Mouse (Mus musculus) embryonic facial prominence, embryonic 11.5 days (tissue): ENCODE data around the gene Limch1. TPM values are rescaled to one million over a fixed set of nuclear protein-coding genes. Genes with fewer than 3 reads are reported as not detected.

Experiments
- ATAC-seq: fragments of 200-750 bp; cut with Nextera tagmentation; replicated peaks from 2 replicates; pipeline ENCODE4 v1.8.0; 2017; ENCODE audit warnings: low read depth; ENCODE audit not compliant: insufficient number of reproducible peaks, low FRiP score, low TSS enrichment
- DNase-seq: peaks from one replicate; pipeline ENCODE4 v3.0.0-alpha.2; 2015; ENCODE audit warnings: low spot score
- H3K27ac ChIP-seq: fragments of 300-500 bp; sonication (generic); replicated peaks from 2 replicates; pipeline ENCODE4 v1.5.1; 2014; ENCODE audit warnings: mild to moderate bottlenecking, low read depth, low read length, control low read depth
- H3K27me3 ChIP-seq: fragments of 300-500 bp; sonication (generic); 2 replicates; pipeline ENCODE4 v1.6.1; 2014; ENCODE audit warnings: mild to moderate bottlenecking, low read length, moderate library complexity, mixed read lengths; ENCODE audit not compliant: control insufficient read depth, insufficient read depth
- H3K36me3 ChIP-seq: fragments of 300-500 bp; sonication (generic); replicated peaks from 2 replicates; pipeline ENCODE4 v1.6.1; 2014; ENCODE audit warnings: low read depth, mild to moderate bottlenecking, low read length, moderate library complexity, mixed read lengths; ENCODE audit not compliant: control insufficient read depth, insufficient read depth
- H3K4me1 ChIP-seq: fragments of 300-500 bp; sonication (generic); 2 replicates; pipeline ENCODE4 v1.6.1; 2014; ENCODE audit warnings: low read length, mixed read lengths; ENCODE audit not compliant: control insufficient read depth, insufficient read depth
- H3K4me2 ChIP-seq: fragments of 300-500 bp; sonication (generic); 2 replicates; pipeline ENCODE4 v1.6.1; 2014; ENCODE audit warnings: low read depth, mild to moderate bottlenecking, control low read depth, low read length, moderate library complexity
- H3K4me3 ChIP-seq: fragments of 300-500 bp; sonication (generic); 2 replicates; pipeline ENCODE4 v1.5.1; 2014; ENCODE audit warnings: low read depth, low read length, control low read depth
- H3K9ac ChIP-seq: fragments of 300-500 bp; sonication (generic); replicated peaks from 2 replicates; pipeline ENCODE4 v1.6.1; 2014; ENCODE audit warnings: mild to moderate bottlenecking, control low read depth, low read length
- H3K9me3 ChIP-seq: fragments of 300-500 bp; sonication (generic); replicated peaks from 2 replicates; pipeline ENCODE4 v1.6.1; 2016; ENCODE audit warnings: mild to moderate bottlenecking, low read length, inconsistent platforms, mixed read lengths; ENCODE audit not compliant: control insufficient read depth
- WGBS: fragments of 180-500 bp; shearing (Covaris S2); extraction: QIAGEN DNeasy Blood & Tissue Kit; methylation state at CpG from one replicate; pipeline ENCODE4 v1.1.7; 2014; 5-methylcytosine and 5-hydroxymethylcytosine counted together
- polyA plus RNA-seq: library from polyadenylated mRNA; unstranded; fragments of >200 nt; fragmentation: Nextera tagmentation; extraction: Ambion mirVana; gene quantifications from 2 replicates; pipeline ENCODE4 v1.2.1, GENCODE M21; 2014

Gene Limch1
- polyA plus RNA-seq, 1 experiment from 2014 or later: 69.3 TPM

DNA sequence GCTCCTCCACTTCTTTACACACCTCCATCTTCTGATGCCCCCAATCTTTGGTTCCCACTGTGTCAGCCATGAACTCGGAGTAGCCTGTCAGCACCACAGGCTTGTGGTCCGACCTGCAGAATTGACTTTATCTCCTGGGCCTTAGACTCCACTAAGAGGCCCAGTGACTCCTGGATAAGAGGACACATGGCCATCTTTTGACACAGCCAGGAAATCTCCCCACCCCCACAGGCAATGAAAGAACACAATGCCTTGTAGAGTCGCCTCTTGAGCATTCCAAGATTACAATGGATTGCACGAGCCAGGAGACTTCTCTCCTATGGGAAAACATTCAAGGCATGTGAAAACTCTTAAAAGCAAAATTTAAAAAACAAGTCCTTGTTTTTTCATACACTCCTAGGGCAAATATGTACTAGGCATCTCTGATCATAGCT is 30.1 kb upstream of the Limch1 start:
- Histone ChIP-seq H3K36me3 (no peaks in the 10 kb centered on the region), H3K9ac (no peak overlapping the region), H3K27me3 (no peaks in the 10 kb centered on the region), H3K4me2 (no peak overlapping the region), H3K9me3 (no peaks in the 10 kb centered on the region), H3K27ac (no peak overlapping the region), H3K4me1 (peaks cover 2% of the 10 kb centered on the region; the same call in 1 of the 2 replicates), H3K4me3 (no peak overlapping the region)
- no peak for DNase-seq
- 57% methylated on average over 4 of the region's 4 CpGs for WGBS
- no peak for ATAC-seq

DNA sequence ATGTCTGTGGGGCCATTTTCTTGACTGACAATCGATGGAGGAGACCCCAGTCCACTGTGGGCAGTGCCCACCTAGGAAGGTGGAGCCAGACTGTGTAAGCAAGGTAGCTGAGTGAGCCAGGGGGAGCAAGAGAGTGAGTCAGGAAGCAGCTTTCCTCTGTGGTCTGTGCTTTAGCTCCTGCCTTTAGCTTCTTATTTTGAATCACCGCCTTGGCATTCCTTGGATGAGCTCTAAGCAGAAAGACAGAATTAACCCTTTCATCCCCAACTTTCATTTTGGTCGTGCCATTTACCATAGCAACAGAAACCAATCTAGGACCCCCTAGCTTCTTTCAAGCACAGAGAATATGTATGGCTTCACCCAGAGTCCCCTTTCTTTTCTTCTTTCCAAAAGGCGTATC is 27.7 kb upstream of the Limch1 start:
- DNase-seq: peak; percentile 37
- 46% methylated on average over 4 of the region's 4 CpGs for WGBS

DNA sequence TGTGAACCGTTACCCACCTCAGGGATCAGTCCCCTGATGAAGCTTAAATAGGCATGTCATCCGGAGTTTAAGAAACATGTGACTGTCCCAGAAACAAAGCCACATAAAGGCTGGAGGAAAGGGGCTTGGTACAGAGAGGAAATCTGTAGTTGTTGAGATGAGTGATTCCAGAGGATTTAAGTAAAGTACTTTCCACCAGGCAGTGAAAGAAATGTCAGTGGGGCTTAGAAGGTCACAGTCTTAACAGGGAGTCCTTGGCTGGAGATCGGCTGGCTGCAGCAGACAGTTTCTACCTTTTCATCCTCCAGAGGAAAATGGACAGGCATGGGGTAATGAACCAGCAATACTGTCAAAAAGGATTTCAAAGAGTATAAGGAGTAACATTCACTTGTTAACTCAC is 27.2 kb upstream of the Limch1 start:
- Histone ChIP-seq H3K9me3 (no peaks in the 10 kb centered on the region), H3K27ac (no peak overlapping the region), H3K4me3 (no peak overlapping the region), H3K4me2 (no peak overlapping the region), H3K9ac (no peak overlapping the region), H3K27me3 (no peaks in the 10 kb centered on the region), H3K36me3 (no peaks in the 10 kb centered on the region), H3K4me1 (peaks cover 2% of the 10 kb centered on the region; the same call in 1 of the 2 replicates)
- WGBS: 25% methylated on average over 3 of the region's 3 CpGs
- ATAC-seq: no peak
- no peak for DNase-seq

More for the DNA sequence above, 27.7 kb upstream of the Limch1 start:
- H3K27me3 ChIP-seq: no peaks in the 10 kb centered on the region
- H3K9me3 ChIP-seq: no peaks in the 10 kb centered on the region
- H3K9ac ChIP-seq: no peak overlapping the region
- no peak overlapping the region for H3K4me3 ChIP-seq
- no peaks in the 10 kb centered on the region for H3K36me3 ChIP-seq
- no peak for ATAC-seq
- H3K27ac ChIP-seq: no peak overlapping the region
- peaks cover 2% of the 10 kb centered on the region; the same call in 1 of the 2 replicates for H3K4me1 ChIP-seq
- H3K4me2 ChIP-seq: no peak overlapping the region

DNA sequence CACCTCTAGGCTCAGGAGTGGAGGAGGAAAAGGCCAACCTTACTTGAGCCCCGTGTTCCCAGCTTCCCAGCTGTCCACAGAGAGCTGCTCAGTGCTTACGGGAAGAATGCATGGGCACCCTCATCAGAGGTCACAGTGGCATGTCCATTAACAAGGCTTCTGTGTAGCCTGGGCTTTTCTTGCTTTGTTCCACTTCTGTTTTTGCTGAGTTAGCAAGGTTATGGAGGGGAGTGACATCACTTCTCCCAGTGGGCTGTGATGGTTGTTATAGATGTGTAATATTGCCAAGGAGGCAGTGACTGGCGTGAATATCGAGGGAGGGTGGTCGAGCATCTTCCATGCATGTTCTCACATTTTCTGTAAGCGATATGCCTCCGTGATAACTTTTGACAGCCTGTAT is 26.7 kb upstream of the Limch1 start:
- Histone ChIP-seq H3K4me3 (no peak overlapping the region), H3K9ac (no peak overlapping the region), H3K36me3 (no peaks in the 10 kb centered on the region), H3K9me3 (no peaks in the 10 kb centered on the region), H3K27ac (no peak overlapping the region), H3K4me1 (peaks cover 2% of the 10 kb centered on the region; the same call in 1 of the 2 replicates), H3K4me2 (no peak overlapping the region), H3K27me3 (no peaks in the 10 kb centered on the region)
- ATAC-seq (no peak), DNase-seq (no peak)
- WGBS: 69% methylated on average over 7 of the region's 7 CpGs

DNA sequence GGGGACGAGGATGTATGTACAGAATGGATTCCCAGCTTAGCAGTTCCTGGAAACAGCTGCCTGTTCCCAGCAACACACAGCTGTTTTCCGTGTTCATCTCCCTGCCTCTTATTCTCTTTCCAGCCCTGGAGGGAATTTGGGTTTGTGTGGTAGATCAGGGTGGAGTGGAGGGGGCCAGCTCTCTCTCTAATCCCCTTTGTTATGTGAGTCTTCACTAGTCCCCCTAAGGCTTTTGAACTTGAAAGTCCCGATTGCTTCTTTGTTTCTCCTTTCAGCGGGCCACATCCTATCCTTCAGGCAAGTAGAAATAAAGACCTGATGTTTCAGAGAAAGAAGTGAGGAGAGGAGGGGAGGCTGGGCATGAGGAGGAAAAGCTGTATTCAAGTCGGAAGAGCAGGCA is 24.7 kb upstream of the Limch1 start:
- no peak overlapping the region for H3K4me2 ChIP-seq
- no peaks in the 10 kb centered on the region for H3K9me3 ChIP-seq
- DNase-seq (peak; percentile 50), ATAC-seq (no peak)
- 7% methylated on average over 5 of the region's 5 CpGs for WGBS
- no peak overlapping the region for H3K4me3 ChIP-seq
- no peak overlapping the region for H3K9ac ChIP-seq
- no peaks in the 10 kb centered on the region for H3K36me3 ChIP-seq
- H3K27me3 ChIP-seq: no peaks in the 10 kb centered on the region
- peaks cover 2% of the 10 kb centered on the region; the same call in 1 of the 2 replicates for H3K4me1 ChIP-seq
- no peak overlapping the region for H3K27ac ChIP-seq

DNA sequence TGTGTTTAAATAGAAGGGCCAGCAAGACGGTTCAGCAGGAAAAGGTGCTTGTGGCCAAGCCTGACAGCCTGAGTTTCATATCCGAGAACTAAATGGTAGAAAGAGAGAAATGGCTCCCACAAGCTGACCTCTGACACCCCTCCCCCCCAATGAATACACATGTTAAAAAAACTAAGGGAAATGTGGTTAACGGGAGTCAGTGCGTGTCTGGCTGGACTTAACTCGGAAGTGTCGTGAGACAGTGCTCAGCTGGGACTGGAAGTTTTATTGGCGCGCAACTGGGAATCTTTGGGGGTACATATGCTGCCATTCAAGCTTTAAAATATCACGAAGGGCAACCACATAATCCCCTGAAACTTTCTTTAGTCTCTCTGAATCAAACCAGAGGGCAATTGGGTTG is 23.0 kb upstream of the Limch1 start:
- peak overlapping the region; percentile 22; the same call in 1 of the 2 replicates for H3K27ac ChIP-seq
- H3K4me1 ChIP-seq: peaks cover 2% of the 10 kb centered on the region; the same call in 1 of the 2 replicates
- ATAC-seq (no peak), DNase-seq (no peak)
- no peaks in the 10 kb centered on the region for H3K36me3 ChIP-seq
- no peaks in the 10 kb centered on the region for H3K27me3 ChIP-seq
- WGBS: 53% methylated on average over 9 of the region's 9 CpGs
- H3K9ac ChIP-seq: no peak overlapping the region
- no peaks in the 10 kb centered on the region for H3K9me3 ChIP-seq
- no peak overlapping the region for H3K4me3 ChIP-seq
- no peak overlapping the region for H3K4me2 ChIP-seq

DNA sequence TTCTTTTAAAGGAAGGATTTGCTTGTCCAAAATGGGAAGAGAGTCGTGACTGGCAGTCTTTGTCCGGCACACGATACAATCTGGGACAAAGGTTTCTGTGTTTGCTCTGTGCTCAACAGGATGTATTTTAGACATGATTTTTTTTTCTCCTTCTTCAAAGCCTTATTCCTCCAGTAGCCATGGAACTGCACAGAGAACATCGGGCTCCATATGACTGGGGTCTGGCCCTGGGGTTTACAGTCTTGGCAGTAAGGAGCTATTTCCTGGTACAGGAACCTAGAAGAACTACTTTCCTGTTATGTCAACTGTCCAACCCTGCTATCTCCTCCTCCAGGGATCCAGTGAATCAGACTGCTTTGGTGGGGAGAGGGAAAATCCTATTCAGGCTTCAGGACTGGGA is 22.6 kb upstream of the Limch1 start:
- H3K36me3 ChIP-seq: no peaks in the 10 kb centered on the region
- no peak for DNase-seq
- H3K27me3 ChIP-seq: no peaks in the 10 kb centered on the region
- H3K9me3 ChIP-seq: no peaks in the 10 kb centered on the region
- 0 out of 2 replicates have a peak overlapping the region, but pooled peaks have one; percentile 25 for H3K27ac ChIP-seq
- H3K9ac ChIP-seq: no peak overlapping the region
- H3K4me1 ChIP-seq: no peaks in the 10 kb centered on the region
- 28% methylated on average over 4 of the region's 4 CpGs for WGBS
- no peak for ATAC-seq
- no peak overlapping the region for H3K4me3 ChIP-seq
- H3K4me2 ChIP-seq: no peak overlapping the region

DNA sequence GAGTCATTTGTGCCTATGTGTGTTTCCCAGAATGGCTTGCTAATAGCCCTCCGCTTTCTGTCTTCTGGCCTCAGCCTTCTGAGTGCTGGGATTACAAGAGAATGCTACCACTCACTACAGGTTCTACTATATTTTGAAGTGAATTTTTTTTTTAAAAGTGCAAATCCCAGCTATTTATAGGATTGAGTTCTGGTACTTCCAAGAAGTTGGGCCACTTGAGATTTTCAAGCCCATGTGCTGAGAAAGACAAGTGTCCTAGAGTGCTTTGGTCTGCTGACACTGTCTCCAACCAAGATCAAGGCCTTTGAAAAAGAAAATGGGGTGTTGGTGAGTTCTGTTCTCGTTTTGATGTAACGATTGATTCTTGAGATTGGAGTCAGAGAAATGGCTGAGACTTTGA is 22.0 kb upstream of the Limch1 start:
- H3K9me3 ChIP-seq: no peaks in the 10 kb centered on the region
- no peak overlapping the region for H3K4me3 ChIP-seq
- H3K9ac ChIP-seq: no peak overlapping the region
- WGBS: 78% methylated on average over 3 of the region's 3 CpGs
- no peaks in the 10 kb centered on the region for H3K27me3 ChIP-seq
- DNase-seq: no peak
- ATAC-seq: no peak
- H3K4me1 ChIP-seq: no peaks in the 10 kb centered on the region
- H3K27ac ChIP-seq: no peak overlapping the region
- H3K4me2 ChIP-seq: no peak overlapping the region
- H3K36me3 ChIP-seq: no peaks in the 10 kb centered on the region
